Mouse (Mus musculus): ENCODE measurements around the gene Crxos. TPM values are rescaled to one million over a fixed set of nuclear protein-coding genes. Genes with fewer than 3 reads are reported as not detected.
"Not testable (repeated sequence)": the region's sequence is repeated elsewhere in the genome, so short reads cannot be mapped to it uniquely, and the experiment has no call there.

Crxos gene
- polyA plus RNA-seq, 1 experiment from 2014 or later = not detected

DNA sequence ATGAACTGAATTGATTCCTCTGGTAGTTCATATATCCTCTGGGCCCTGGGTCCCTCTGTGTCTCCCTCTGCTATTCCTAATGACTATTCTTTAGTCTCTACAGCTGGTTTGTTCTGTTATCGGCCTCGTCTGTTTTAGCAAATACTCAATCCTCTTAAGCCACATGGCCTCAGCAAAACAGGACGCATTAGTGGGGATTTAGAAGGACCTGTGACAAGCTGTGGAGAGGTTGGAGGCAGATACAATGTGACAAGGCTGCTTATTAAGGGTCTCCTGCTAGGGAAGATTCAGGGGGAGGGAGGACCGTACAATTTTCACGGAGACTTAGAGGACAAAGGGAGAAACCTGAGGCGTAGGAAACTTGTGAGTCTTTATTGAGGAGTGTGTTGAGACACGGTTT lies 23.4 kb downstream of the Crxos start:
- no peaks in the 10 kb centered on the region for H3K27me3 ChIP-seq (replicated peaks; ENCODE audit: control insufficient read depth, insufficient read depth, low read length)
- H3K9ac ChIP-seq (ENCODE audit: low read depth, low read length) = no peak overlapping the region
- no peaks in the 10 kb centered on the region for H3K36me3 ChIP-seq (ENCODE audit: control insufficient read depth, insufficient read depth, low read length)
- 76% methylated on average over 7 of the region's 7 CpGs for WGBS
- no peaks in the 10 kb centered on the region for H3K4me1 ChIP-seq (ENCODE audit: control insufficient read depth, insufficient read depth, low read length)
- ATAC-seq = no peak
- H3K9me3 ChIP-seq (ENCODE audit: control insufficient read depth, low read length) = no peaks in the 10 kb centered on the region
- H3K4me2 ChIP-seq (ENCODE audit: low read depth, low read length) = no peak overlapping the region
- H3K27ac ChIP-seq (ENCODE audit: low read length) = no peak overlapping the region
- H3K4me3 ChIP-seq (ENCODE audit: low read length) = no peak overlapping the region

DNA sequence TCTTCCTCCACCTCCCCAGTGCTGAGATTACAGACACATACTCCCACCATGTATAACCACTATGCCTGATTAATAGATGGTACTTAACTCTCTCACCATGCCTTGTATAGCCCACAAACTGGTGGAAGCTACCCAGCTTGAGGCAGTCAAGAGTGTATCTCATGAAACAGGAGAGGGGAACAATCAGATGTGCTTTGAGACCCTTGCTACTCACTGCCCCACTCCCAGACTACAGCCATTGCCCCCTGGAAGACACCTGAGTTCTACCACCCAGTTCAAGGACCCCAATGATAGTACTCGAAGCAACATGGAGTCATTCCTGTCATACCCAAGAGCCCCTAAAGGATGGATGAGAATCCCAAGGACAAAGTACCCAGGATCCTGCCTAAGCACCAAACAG lies 24.2 kb downstream of the Crxos start:
- Histone ChIP-seq H3K9me3 (ENCODE audit: control insufficient read depth, low read length) (no peaks in the 10 kb centered on the region), H3K27me3 (replicated peaks; ENCODE audit: control insufficient read depth, insufficient read depth, low read length) (no peaks in the 10 kb centered on the region), H3K4me3 (ENCODE audit: low read length) (no peak overlapping the region), H3K4me2 (ENCODE audit: low read depth, low read length) (no peak overlapping the region), H3K36me3 (ENCODE audit: control insufficient read depth, insufficient read depth, low read length) (no peaks in the 10 kb centered on the region), H3K27ac (ENCODE audit: low read length) (no peak overlapping the region), H3K9ac (ENCODE audit: low read depth, low read length) (no peak overlapping the region), H3K4me1 (ENCODE audit: control insufficient read depth, insufficient read depth, low read length) (no peaks in the 10 kb centered on the region)
- 94% methylated on average over 1 of the region's 1 CpGs for WGBS
- no peak for ATAC-seq

DNA sequence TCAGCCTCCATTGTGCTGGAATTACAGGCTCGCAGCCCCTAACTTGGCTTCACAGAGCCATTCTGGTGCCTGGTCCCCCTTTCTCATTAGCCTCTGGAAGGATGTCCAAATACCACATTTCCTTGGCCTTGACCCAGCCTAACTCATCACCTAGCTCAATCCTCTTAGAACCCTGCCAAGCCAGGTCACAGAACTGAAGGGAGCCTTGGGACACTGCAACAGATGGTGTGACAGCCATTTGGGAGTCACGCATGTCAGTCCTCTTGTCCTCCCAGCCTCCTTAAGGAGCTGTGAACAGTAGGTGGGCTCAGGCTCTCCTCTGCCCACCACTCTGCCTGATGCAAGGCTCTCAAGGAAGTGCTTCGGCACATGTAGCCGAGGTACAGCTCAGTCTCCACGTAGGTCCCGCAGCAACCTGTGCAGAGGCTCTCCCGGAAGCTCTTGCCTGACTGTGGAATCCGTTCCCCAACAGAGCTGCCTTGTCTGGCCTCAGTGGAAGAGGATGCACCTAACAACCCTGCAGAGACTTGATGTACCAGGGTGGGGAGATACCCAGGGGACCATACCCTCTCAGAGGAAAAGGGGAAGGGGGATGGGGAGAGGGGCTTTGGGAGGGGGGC lies 25.7 kb downstream of the Crxos start:
- no peak for ATAC-seq
- no peak overlapping the region for H3K9ac ChIP-seq (ENCODE audit: low read depth, low read length)
- no peaks in the 10 kb centered on the region for H3K4me1 ChIP-seq (ENCODE audit: control insufficient read depth, insufficient read depth, low read length)
- H3K4me3 ChIP-seq (ENCODE audit: low read length) = no peak overlapping the region
- H3K27me3 ChIP-seq (replicated peaks; ENCODE audit: control insufficient read depth, insufficient read depth, low read length) = no peaks in the 10 kb centered on the region
- H3K27ac ChIP-seq (ENCODE audit: low read length) = no peak overlapping the region
- WGBS = 76% methylated on average over 8 of the region's 8 CpGs
- no peak overlapping the region for H3K4me2 ChIP-seq (ENCODE audit: low read depth, low read length)
- no peaks in the 10 kb centered on the region for H3K9me3 ChIP-seq (ENCODE audit: control insufficient read depth, low read length)
- H3K36me3 ChIP-seq (ENCODE audit: control insufficient read depth, insufficient read depth, low read length) = no peaks in the 10 kb centered on the region

DNA sequence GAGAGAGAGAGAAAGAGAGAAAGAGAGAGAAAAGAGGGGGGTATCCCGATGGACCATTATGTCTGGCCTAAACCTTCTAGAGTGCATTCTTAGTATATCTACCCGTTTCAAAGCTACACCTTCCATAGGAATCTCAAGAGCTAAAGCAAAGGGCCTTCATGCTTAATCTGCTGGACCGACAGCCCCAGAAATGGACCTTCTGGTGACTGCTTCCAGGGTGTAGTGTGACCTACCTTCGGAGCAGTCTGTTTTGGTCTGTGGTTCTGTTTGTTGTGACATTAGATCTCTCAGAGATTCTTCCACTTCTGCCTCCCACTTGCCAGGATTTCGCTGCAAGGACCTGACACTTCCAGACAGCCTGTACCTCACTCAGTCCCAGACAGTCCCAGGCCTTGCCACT lies 28.1 kb downstream of the Crxos start:
- ATAC-seq = no peak

DNA sequence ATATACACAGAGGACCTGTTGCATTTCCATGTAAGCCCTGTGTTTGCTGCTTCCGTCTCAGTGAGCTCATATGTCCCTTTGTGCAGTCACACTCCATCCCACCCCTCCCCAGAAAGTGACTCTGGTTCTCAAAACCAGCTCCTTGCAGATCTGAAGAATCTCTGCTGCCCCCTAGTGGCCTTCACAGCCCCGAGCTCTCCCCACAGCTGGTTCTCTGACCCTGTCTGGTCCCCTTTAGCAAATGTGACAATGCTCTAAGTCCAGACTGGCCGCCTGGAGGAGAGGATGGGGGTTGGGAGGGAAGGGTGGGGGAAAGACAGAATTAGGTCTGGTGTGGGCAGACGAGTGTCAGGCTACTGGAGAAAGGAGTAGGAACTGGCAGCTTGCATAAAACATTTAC lies 29.8 kb downstream of the Crxos start:
- no peak overlapping the region for H3K27ac ChIP-seq (ENCODE audit: low read length)
- H3K4me2 ChIP-seq (ENCODE audit: low read depth, low read length) = no peak overlapping the region
- H3K4me1 ChIP-seq (ENCODE audit: control insufficient read depth, insufficient read depth, low read length) = no peaks in the 10 kb centered on the region
- H3K9me3 ChIP-seq (ENCODE audit: control insufficient read depth, low read length) = no peaks in the 10 kb centered on the region
- H3K9ac ChIP-seq (ENCODE audit: low read depth, low read length) = no peak overlapping the region
- H3K4me3 ChIP-seq (ENCODE audit: low read length) = no peak overlapping the region
- peak; percentile 47; the same call in 1 of the 2 replicates for ATAC-seq
- H3K27me3 ChIP-seq (replicated peaks; ENCODE audit: control insufficient read depth, insufficient read depth, low read length) = no peaks in the 10 kb centered on the region
- H3K36me3 ChIP-seq (ENCODE audit: control insufficient read depth, insufficient read depth, low read length) = 0 out of 2 replicates have a peak, but pooled peaks cover 4% of the 10 kb centered on the region
- 2% methylated on average over 4 of the region's 4 CpGs for WGBS

More for the DNA sequence above, 28.1 kb downstream of the Crxos start:
- no peak overlapping the region for H3K9ac ChIP-seq (ENCODE audit: low read depth, low read length)
- no peaks in the 10 kb centered on the region for H3K27me3 ChIP-seq (replicated peaks; ENCODE audit: control insufficient read depth, insufficient read depth, low read length)
- H3K4me2 ChIP-seq (ENCODE audit: low read depth, low read length) = no peak overlapping the region
- no peak overlapping the region for H3K4me3 ChIP-seq (ENCODE audit: low read length)
- no peak overlapping the region for H3K27ac ChIP-seq (ENCODE audit: low read length)
- no peaks in the 10 kb centered on the region for H3K4me1 ChIP-seq (ENCODE audit: control insufficient read depth, insufficient read depth, low read length)
- no peaks in the 10 kb centered on the region for H3K9me3 ChIP-seq (ENCODE audit: control insufficient read depth, low read length)
- H3K36me3 ChIP-seq (ENCODE audit: control insufficient read depth, insufficient read depth, low read length) = no peaks in the 10 kb centered on the region
- 78% methylated on average over 5 of the region's 5 CpGs for whole genome bisulfite sequencing

DNA sequence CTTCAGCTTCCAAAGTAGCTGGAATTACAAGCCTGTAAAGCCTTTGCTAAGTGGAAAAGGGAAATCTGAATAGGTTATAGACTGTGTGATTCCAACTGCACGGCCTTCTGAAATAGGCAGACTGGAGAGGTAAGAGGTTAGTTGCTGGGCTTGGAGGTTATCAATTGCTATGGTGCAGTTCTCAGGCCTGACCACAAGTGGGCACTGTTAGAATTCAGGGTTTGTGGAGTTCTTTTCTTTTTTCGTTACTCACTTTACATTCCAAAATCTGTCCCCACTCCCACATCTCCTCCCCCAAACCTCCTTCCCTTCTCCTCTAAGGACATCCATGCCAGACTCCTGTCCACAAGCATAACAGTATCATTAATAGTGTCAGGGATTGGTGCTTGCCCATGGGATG lies 31.8 kb downstream of the Crxos start:
- Histone ChIP-seq H3K9ac (ENCODE audit: low read depth, low read length) (no peak overlapping the region), H3K36me3 (ENCODE audit: control insufficient read depth, insufficient read depth, low read length) (peaks cover 12% of the 10 kb centered on the region; the same call in 1 of the 2 replicates), H3K4me2 (ENCODE audit: low read depth, low read length) (no peak overlapping the region), H3K9me3 (ENCODE audit: control insufficient read depth, low read length) (no peaks in the 10 kb centered on the region), H3K4me3 (ENCODE audit: low read length) (no peak overlapping the region), H3K27ac (ENCODE audit: low read length) (no peak overlapping the region), H3K4me1 (ENCODE audit: control insufficient read depth, insufficient read depth, low read length) (no peaks in the 10 kb centered on the region), H3K27me3 (replicated peaks; ENCODE audit: control insufficient read depth, insufficient read depth, low read length) (no peaks in the 10 kb centered on the region)
- ATAC-seq = no peak
- 48% methylated on average over 2 of the region's 2 CpGs for WGBS

DNA sequence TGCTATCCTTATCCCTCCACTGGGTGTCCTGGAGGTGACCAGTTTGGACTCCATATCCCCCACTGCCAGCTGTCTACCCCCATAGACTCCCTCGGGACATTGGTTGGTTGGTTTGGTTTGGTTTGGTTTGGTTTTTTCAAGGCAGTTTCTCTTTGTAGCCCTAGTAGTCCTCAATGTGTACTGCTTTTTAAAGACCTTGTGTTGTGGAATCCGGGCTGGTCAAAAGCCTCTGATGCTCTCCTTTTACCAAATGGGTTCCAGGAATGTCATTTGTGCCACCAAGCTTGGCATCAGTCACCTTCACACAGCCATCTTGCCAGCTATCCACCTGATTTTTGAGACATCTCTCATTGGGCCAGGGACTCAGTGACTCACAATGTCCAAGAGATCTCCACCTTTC lies 32.3 kb downstream of the Crxos start:
- no peaks in the 10 kb centered on the region for H3K9me3 ChIP-seq (ENCODE audit: control insufficient read depth, low read length)
- H3K4me3 ChIP-seq (ENCODE audit: low read length) = no peak overlapping the region
- ATAC-seq = no peak
- 88% methylated on average over 2 of the region's 2 CpGs for WGBS
- H3K36me3 ChIP-seq (ENCODE audit: control insufficient read depth, insufficient read depth, low read length) = peaks cover 17% of the 10 kb centered on the region
- H3K27ac ChIP-seq (ENCODE audit: low read length) = no peak overlapping the region
- H3K4me2 ChIP-seq (ENCODE audit: low read depth, low read length) = no peak overlapping the region
- H3K27me3 ChIP-seq (replicated peaks; ENCODE audit: control insufficient read depth, insufficient read depth, low read length) = no peaks in the 10 kb centered on the region
- no peak overlapping the region for H3K9ac ChIP-seq (ENCODE audit: low read depth, low read length)
- H3K4me1 ChIP-seq (ENCODE audit: control insufficient read depth, insufficient read depth, low read length) = no peaks in the 10 kb centered on the region

DNA sequence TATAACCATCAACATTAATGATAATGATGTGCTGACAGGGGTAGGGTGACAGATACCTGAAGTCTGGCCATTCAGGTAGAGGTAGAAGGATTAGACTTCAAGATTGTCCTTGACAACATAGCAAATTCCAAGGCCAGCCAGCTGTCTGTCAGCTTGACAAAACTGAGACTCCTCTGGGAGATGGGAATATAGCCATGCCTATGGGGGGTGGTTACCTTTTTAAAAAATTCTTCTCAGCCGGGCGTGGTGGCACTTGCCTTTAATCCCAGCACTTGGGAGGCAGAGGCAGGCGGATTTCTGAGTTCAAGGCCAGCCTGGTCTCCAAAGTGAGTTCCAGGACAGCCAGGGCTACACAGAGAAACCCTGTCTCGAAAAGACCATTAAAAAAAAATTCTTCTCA lies 33.3 kb downstream of the Crxos start:
- not testable (repeated sequence) for H3K27ac ChIP-seq (ENCODE audit: low read length); H3K4me3 ChIP-seq (ENCODE audit: low read length); H3K9me3 ChIP-seq (ENCODE audit: control insufficient read depth, low read length); H3K4me1 ChIP-seq (ENCODE audit: control insufficient read depth, insufficient read depth, low read length); H3K9ac ChIP-seq (ENCODE audit: low read depth, low read length); ATAC-seq; H3K4me2 ChIP-seq (ENCODE audit: low read depth, low read length); H3K27me3 ChIP-seq (replicated peaks; ENCODE audit: control insufficient read depth, insufficient read depth, low read length)
- peaks cover 22% of the 10 kb centered on the region for H3K36me3 ChIP-seq (ENCODE audit: control insufficient read depth, insufficient read depth, low read length)
- WGBS = 83% methylated on average over 4 of the region's 4 CpGs

DNA sequence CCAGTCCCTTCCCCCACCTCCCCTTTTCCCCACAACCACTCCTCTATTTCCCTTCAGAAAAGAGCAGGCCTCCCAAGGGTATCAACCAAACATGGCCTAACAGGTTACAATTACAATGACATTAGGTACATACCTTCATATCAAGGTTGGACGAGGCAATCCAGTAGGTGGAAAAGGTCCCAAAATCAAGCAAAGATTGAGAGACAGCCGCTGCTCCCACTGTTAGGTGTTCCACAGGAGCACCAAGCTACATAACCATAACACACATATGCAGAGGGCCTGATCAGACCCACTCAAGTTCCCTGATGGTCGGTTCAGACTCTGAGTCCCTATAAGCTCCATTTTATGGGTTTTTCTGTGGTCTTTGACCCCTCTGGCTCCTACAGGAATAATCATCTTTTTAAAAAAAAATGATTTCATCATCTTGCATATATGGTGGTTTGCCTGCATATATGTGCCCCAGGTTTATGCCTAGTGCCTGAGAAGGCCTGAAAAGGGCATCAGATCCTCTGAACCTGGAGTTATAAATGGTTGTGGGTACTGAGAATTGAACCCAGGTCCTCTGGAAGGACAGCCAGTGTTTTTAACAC lies 33.8 kb downstream of the Crxos start:
- H3K4me1 ChIP-seq (ENCODE audit: control insufficient read depth, insufficient read depth, low read length) = peaks cover 9% of the 10 kb centered on the region
- 73% methylated on average over 3 of the region's 3 CpGs for WGBS
- no peaks in the 10 kb centered on the region for H3K9me3 ChIP-seq (ENCODE audit: control insufficient read depth, low read length)
- peaks cover 22% of the 10 kb centered on the region for H3K36me3 ChIP-seq (ENCODE audit: control insufficient read depth, insufficient read depth, low read length)
- H3K4me3 ChIP-seq (ENCODE audit: low read length) = no peak overlapping the region
- ATAC-seq = no peak
- no peak overlapping the region for H3K27ac ChIP-seq (ENCODE audit: low read length)
- no peak overlapping the region for H3K9ac ChIP-seq (ENCODE audit: low read depth, low read length)
- no peak overlapping the region for H3K4me2 ChIP-seq (ENCODE audit: low read depth, low read length)
- no peaks in the 10 kb centered on the region for H3K27me3 ChIP-seq (replicated peaks; ENCODE audit: control insufficient read depth, insufficient read depth, low read length)

DNA sequence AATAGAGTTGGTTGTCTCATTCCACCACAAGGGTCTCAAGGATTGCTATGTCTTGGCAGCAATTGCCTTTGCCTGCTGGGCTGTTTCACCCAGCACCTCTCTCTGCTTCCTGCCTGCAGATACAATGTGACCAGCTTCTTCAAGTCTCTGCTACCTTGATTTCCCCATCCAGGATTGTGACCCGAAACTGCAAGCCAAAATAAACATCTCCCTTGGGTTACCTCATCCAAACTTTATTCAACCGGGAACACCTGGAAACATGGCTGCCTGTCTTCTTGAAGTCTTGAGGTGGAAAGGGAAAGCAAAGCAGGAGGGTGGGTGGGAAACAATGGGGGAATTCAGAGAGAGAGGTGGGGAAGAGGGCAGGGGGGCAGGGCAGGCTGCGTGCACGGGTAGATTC lies 34.6 kb downstream of the Crxos start:
- H3K9ac ChIP-seq (ENCODE audit: low read depth, low read length) = no peak overlapping the region
- ATAC-seq = no peak
- no peak overlapping the region for H3K4me2 ChIP-seq (ENCODE audit: low read depth, low read length)
- WGBS = 76% methylated on average over 4 of the region's 4 CpGs
- no peak overlapping the region for H3K4me3 ChIP-seq (ENCODE audit: low read length)
- H3K27ac ChIP-seq (ENCODE audit: low read length) = no peak overlapping the region
- H3K36me3 ChIP-seq (ENCODE audit: control insufficient read depth, insufficient read depth, low read length) = peaks cover 22% of the 10 kb centered on the region
- H3K27me3 ChIP-seq (replicated peaks; ENCODE audit: control insufficient read depth, insufficient read depth, low read length) = no peaks in the 10 kb centered on the region
- peaks cover 11% of the 10 kb centered on the region for H3K4me1 ChIP-seq (ENCODE audit: control insufficient read depth, insufficient read depth, low read length)
- no peaks in the 10 kb centered on the region for H3K9me3 ChIP-seq (ENCODE audit: control insufficient read depth, low read length)

Measured in intestine, embryonic 16.5 days (tissue).